ENCODE assay signal across 28 mouse cellular contexts in the genomic region with DNA sequence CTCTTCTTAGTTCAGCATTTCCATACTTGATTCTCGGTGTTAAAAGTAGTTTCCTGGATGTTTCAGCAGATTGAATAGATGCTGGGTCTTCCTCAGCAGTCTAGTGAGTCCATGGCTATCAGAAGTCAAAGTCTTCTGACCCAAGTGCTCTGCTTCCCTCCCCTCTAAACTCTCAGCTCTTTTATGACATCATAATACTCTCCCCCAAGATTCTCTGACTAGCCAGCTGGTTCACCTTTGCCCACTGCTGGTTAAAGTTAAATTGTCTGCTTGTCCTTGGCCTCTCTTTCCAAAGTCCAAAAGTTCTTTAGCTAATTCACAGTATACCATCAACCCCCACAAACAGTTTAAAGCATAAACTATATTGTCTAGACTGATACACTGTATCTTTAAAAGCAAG. TPM values are rescaled to one million over a fixed set of nuclear protein-coding genes. Genes with fewer than 3 reads are reported as not detected.
DNase-seq lines count a peak whose midpoint lies in the region; ATAC-seq and TF ChIP-seq lines count a peak whose summit lies in the region.
"Had no signal": no experiment of that assay in that cellular context is flagged by ENCODE, and none has a peak within 500 bp of the region (broad histone marks: within the 10 kb centered on the region; RNA-seq: fewer than 3 reads in every experiment).

A gene (minus strand): TSS at position 140 of the 400 bp plus-strand sequence.

- no peak within 1 kb of the TSS for H3K4me2 ChIP-seq in intestine, embryonic 16.5 days (ENCODE audit: low read depth, low read length)
- H3K4me2 ChIP-seq in intestine, embryonic 15.5 days (replicated peaks) = no peak within 1 kb of the TSS
- H3K4me2 ChIP-seq in kidney, embryonic 14.5 days (replicated peaks; ENCODE audit: low read depth, low read length) = no peak within 1 kb of the TSS
- H3K4me2 ChIP-seq in liver, postnatal 0 days (ENCODE audit: low read depth, low read length) = peak within 1 kb of the TSS; percentile 13; the same call in 1 of the 2 replicates
- H3K4me2 ChIP-seq: embryonic facial prominence, embryonic 15.5 days; heart, embryonic 13.5 days; hindbrain, embryonic 12.5 days had no signal

- no peaks in the 10 kb centered on the region for H3K9me3 ChIP-seq in intestine, embryonic 16.5 days (ENCODE audit: control insufficient read depth, low read length)
- H3K9me3 ChIP-seq in intestine, embryonic 15.5 days = no peaks in the 10 kb centered on the region
- H3K9me3 ChIP-seq in kidney, embryonic 14.5 days (ENCODE audit: control insufficient read depth, low read length) = no peaks in the 10 kb centered on the region
- no peaks in the 10 kb centered on the region for H3K9me3 ChIP-seq in liver, postnatal 0 days (ENCODE audit: low read length)
- H3K9me3 ChIP-seq: embryonic facial prominence, embryonic 15.5 days; forebrain, embryonic 10.5 days; heart, embryonic 13.5 days; hindbrain, embryonic 12.5 days had no signal

- 75% methylated on average over 1 of the region's 1 CpGs for WGBS in intestine, embryonic 16.5 days
- 69% methylated on average over 1 of the region's 1 CpGs for WGBS in intestine, embryonic 15.5 days
- WGBS in kidney, embryonic 14.5 days = 73% methylated on average over 1 of the region's 1 CpGs
- WGBS in liver, postnatal 0 days (ENCODE audit: insufficient replicate concordance) = 71% methylated on average over 1 of the region's 1 CpGs

- peak; percentile 84 for ATAC-seq in intestine, embryonic 16.5 days
- ATAC-seq in intestine, embryonic 15.5 days = no peak
- no peak for ATAC-seq in kidney, embryonic 14.5 days (ENCODE audit: low FRiP score, low TSS enrichment)
- ATAC-seq in liver, postnatal 0 days = 0 out of 2 replicates have a peak, but pooled peaks have one; percentile 23
- ATAC-seq: CD4-positive, CD25-positive, alpha-beta regulatory T cell, adult 4 months; forebrain, embryonic 14.5 days had no signal

- no peak within 1 kb of the TSS for H3K27ac ChIP-seq in intestine, embryonic 16.5 days (ENCODE audit: low read length)
- no peak within 1 kb of the TSS for H3K27ac ChIP-seq in intestine, embryonic 15.5 days
- H3K27ac ChIP-seq in kidney, embryonic 14.5 days (ENCODE audit: low read depth, low read length) = no peak within 1 kb of the TSS
- no peak within 1 kb of the TSS for H3K27ac ChIP-seq in liver, postnatal 0 days (ENCODE audit: low read depth)
- H3K27ac ChIP-seq: embryonic facial prominence, embryonic 15.5 days; forebrain, embryonic 10.5 days; gastrocnemius, adult 2 months; heart, embryonic 13.5 days; hindbrain, embryonic 12.5 days had no signal

- no peak within 1 kb of the TSS for H3K4me3 ChIP-seq in intestine, embryonic 16.5 days (ENCODE audit: low read length)
- H3K4me3 ChIP-seq in intestine, embryonic 15.5 days (replicated peaks) = no peak within 1 kb of the TSS
- no peak within 1 kb of the TSS for H3K4me3 ChIP-seq in kidney, embryonic 14.5 days (ENCODE audit: low read length)
- H3K4me3 ChIP-seq in liver, postnatal 0 days (ENCODE audit: low read depth, low read length) = no peak within 1 kb of the TSS
- H3K4me3 ChIP-seq: embryonic facial prominence, embryonic 15.5 days; erythroblast, embryonic 14.5 days; forebrain, embryonic 10.5 days; gastrocnemius, adult 2 months; heart, embryonic 13.5 days; hindbrain, embryonic 12.5 days had no signal

- TF ChIP-seq CTCF in liver, postnatal 0 days (IDR thresholded peaks at IDR 0.05; ENCODE audit: low read depth) = no peak

- no peaks in the 10 kb centered on the region for H3K4me1 ChIP-seq in intestine, embryonic 16.5 days (ENCODE audit: control insufficient read depth, insufficient read depth, low read length)
- no peaks in the 10 kb centered on the region for H3K4me1 ChIP-seq in intestine, embryonic 15.5 days (replicated peaks)
- no peaks in the 10 kb centered on the region for H3K4me1 ChIP-seq in kidney, embryonic 14.5 days (ENCODE audit: control insufficient read depth, insufficient read depth, low read length)
- H3K4me1 ChIP-seq in liver, postnatal 0 days (ENCODE audit: insufficient read depth) = peaks cover 6% of the 10 kb centered on the region; the same call in 1 of the 2 replicates
- H3K4me1 ChIP-seq: embryonic facial prominence, embryonic 15.5 days; heart, embryonic 13.5 days; hindbrain, embryonic 12.5 days had no signal

- H3K36me3 ChIP-seq in intestine, embryonic 16.5 days (ENCODE audit: control insufficient read depth, insufficient read depth, low read length) = no peaks in the 10 kb centered on the region
- no peaks in the 10 kb centered on the region for H3K36me3 ChIP-seq in intestine, embryonic 15.5 days
- no peaks in the 10 kb centered on the region for H3K36me3 ChIP-seq in kidney, embryonic 14.5 days (ENCODE audit: control insufficient read depth, insufficient read depth, low read length)
- H3K36me3 ChIP-seq in liver, postnatal 0 days (replicated peaks; ENCODE audit: insufficient read depth, low read length) = no peaks in the 10 kb centered on the region
- H3K36me3 ChIP-seq: embryonic facial prominence, embryonic 15.5 days; forebrain, embryonic 10.5 days; G1E; heart, embryonic 13.5 days; hindbrain, embryonic 12.5 days had no signal

- no peak within 1 kb of the TSS for H3K9ac ChIP-seq in intestine, embryonic 16.5 days (ENCODE audit: low read depth, low read length)
- H3K9ac ChIP-seq in intestine, embryonic 15.5 days = no peak within 1 kb of the TSS
- no peak within 1 kb of the TSS for H3K9ac ChIP-seq in kidney, embryonic 14.5 days (ENCODE audit: low read depth, low read length)
- no peak within 1 kb of the TSS for H3K9ac ChIP-seq in liver, postnatal 0 days (replicated peaks)
- H3K9ac ChIP-seq: embryonic facial prominence, embryonic 15.5 days; heart, embryonic 13.5 days; hindbrain, embryonic 12.5 days had no signal

- H3K27me3 ChIP-seq in intestine, embryonic 16.5 days (replicated peaks; ENCODE audit: control insufficient read depth, insufficient read depth, low read length) = no peaks in the 10 kb centered on the region
- H3K27me3 ChIP-seq in intestine, embryonic 15.5 days (replicated peaks) = no peaks in the 10 kb centered on the region
- no peaks in the 10 kb centered on the region for H3K27me3 ChIP-seq in kidney, embryonic 14.5 days (ENCODE audit: control insufficient read depth, insufficient read depth, low read length)
- no peaks in the 10 kb centered on the region for H3K27me3 ChIP-seq in liver, postnatal 0 days (ENCODE audit: insufficient read depth, low read length)
- H3K27me3 ChIP-seq: embryonic facial prominence, embryonic 15.5 days; heart, embryonic 13.5 days; hindbrain, embryonic 12.5 days had no signal

- DNase-seq in kidney, adult 9 months = peak; percentile 79
- DNase-seq in liver, postnatal 0 days = no peak
- DNase-seq in liver = no peak
- no peak for DNase-seq in thymus, postnatal 14 days
- DNase-seq: adrenal gland, adult 8-10 months; B cell, adult 2 months; cerebellum, adult 11 months; cerebellum, adult 8-10 months; cerebellum, postnatal 14 days; embryo, embryonic 11 days; gastrocnemius, adult 2 months; gastrocnemius, postnatal 25 days; heart, adult 11 months; heart, postnatal 4 days had no signal

- TF ChIP-seq EP300 in liver, postnatal 0 days (IDR thresholded peaks at IDR 0.05; ENCODE audit: low read depth) = no peak

RNA-seq across cellular contexts. Expression of the gene that starts here (rescaled TPM):
- polyA plus RNA-seq in intestine, embryonic 16.5 days (2015; fragmentation: Nextera tagmentation; extraction: Ambion mirVana) = 10.9 and 18.8 TPM in 2 replicates
- 3.4 and 5.3 TPM in 2 replicates for polyA plus RNA-seq in intestine, embryonic 15.5 days (2015; fragmentation: Nextera tagmentation; extraction: Ambion mirVana)
- not detected in 2 replicates for polyA plus RNA-seq in kidney, embryonic 14.5 days (2014; fragmentation: Nextera tagmentation; extraction: Ambion mirVana)
- polyA plus RNA-seq in liver, postnatal 0 days (2015; fragmentation: Nextera tagmentation; extraction: Ambion mirVana) = 5.1 and 6.3 TPM in 2 replicates
- polyA plus RNA-seq: brain, embryonic 14.5 days; CD4-positive, CD25-positive, alpha-beta regulatory T cell, adult 4 months; embryonic facial prominence, embryonic 11.5 days; embryonic facial prominence, embryonic 15.5 days; erythroblast, embryonic 14.5 days; forebrain, embryonic 10.5 days; forebrain, embryonic 14.5 days; G1E; heart, embryonic 13.5 days; heart, postnatal 0 days; hindbrain, embryonic 12.5 days had no signal

Comparison
In these comparisons a context has a peak if more than half of its experiments do, and no peak if none do; other contexts are left out.
1. ATAC-seq: peak in intestine, embryonic 16.5 days (single experiment) and liver, postnatal 0 days (single experiment); none in intestine, embryonic 15.5 days (single experiment) and kidney, embryonic 14.5 days (single experiment).